Mouse (Mus musculus): ENCODE data around the gene Dbx2.

DNA sequence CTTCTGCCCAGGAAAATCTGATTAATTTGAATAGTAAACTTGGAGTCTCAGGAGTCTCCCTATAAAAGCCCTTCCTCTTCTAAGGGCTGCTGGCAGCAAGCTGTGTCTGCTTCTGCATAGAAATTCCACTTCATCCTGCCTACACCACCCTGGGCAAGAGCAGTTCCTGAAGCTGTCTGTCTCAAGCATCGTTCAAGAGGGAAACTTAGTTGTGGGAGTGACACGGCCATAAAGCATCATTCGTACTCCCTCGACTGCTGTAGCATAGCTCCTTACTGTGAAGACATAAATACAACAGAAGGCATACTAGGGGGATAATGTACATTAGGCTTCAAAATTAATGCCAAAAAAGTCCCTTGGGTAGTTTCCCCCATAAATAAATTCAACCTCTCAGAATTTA, 45.8 kb upstream of the Dbx2 start:
- TF ChIP-seq CHD2 (IDR thresholded peaks at IDR 0.05; ENCODE audit: low read depth, low read length): no peak
- no peak for TF ChIP-seq ZC3H11A (IDR thresholded peaks at IDR 0.05; ENCODE audit: borderline replicate concordance, low read depth, low read length)
- TF ChIP-seq MAFK (IDR thresholded peaks at IDR 0.05; ENCODE audit: insufficient read depth, low read depth, low read length): no peak
